ENCODE assay signal across 10 mouse cellular contexts in genomic region chr3:53631126-53631525, GRCm38 (mm10). TPM values are rescaled to one million over a fixed set of nuclear protein-coding genes. Genes with fewer than 3 reads are reported as not detected.
DNase-seq lines count a peak whose midpoint lies in the region; ATAC-seq and TF ChIP-seq lines count a peak whose summit lies in the region.
"Had no signal": no experiment of that assay in that cellular context is flagged by ENCODE, and none has a peak within 500 bp of the region (broad histone marks: within the 10 kb centered on the region; RNA-seq: fewer than 3 reads in every experiment).

No protein-coding gene starts in this region.

- H3K4me3 ChIP-seq in kidney, postnatal 0 days (replicated peaks; ENCODE audit: low read depth, low read length) = no peak overlapping the region
- H3K4me3 ChIP-seq in lung, embryonic 15.5 days = no peak overlapping the region
- no peak overlapping the region for H3K4me3 ChIP-seq in myocyte
- H3K4me3 ChIP-seq in forebrain, embryonic 14.5 days (ENCODE audit: low read depth, low read length) = no peak overlapping the region
- H3K4me3 ChIP-seq: megakaryocyte, embryonic 14.5 days had no signal

- no peaks in the 10 kb centered on the region for H3K79me2 ChIP-seq in myocyte (ENCODE audit: control insufficient read depth, insufficient read depth)

- no peaks in the 10 kb centered on the region for H3K9me3 ChIP-seq in kidney, postnatal 0 days (replicated peaks; ENCODE audit: low read length)
- H3K9me3 ChIP-seq in lung, embryonic 15.5 days = no peaks in the 10 kb centered on the region
- no peaks in the 10 kb centered on the region for H3K9me3 ChIP-seq in forebrain, embryonic 14.5 days (replicated peaks; ENCODE audit: control insufficient read depth, low read length)

- H3K27me3 ChIP-seq in kidney, postnatal 0 days (ENCODE audit: insufficient read depth, low read length) = no peaks in the 10 kb centered on the region
- H3K27me3 ChIP-seq in lung, embryonic 15.5 days = no peaks in the 10 kb centered on the region
- peaks cover 10% of the 10 kb centered on the region for H3K27me3 ChIP-seq in myocyte (ENCODE audit: control insufficient read depth, insufficient read depth, insufficient read length)
- H3K27me3 ChIP-seq in forebrain, embryonic 14.5 days (replicated peaks; ENCODE audit: control insufficient read depth, insufficient read depth, low read length) = no peaks in the 10 kb centered on the region
- H3K27me3 ChIP-seq: megakaryocyte, embryonic 14.5 days had no signal

- no peak for TF ChIP-seq POLR2A in myocyte (IDR thresholded peaks at IDR 0.05; ENCODE audit: insufficient read length, low read depth)

- H3K4me2 ChIP-seq in kidney, postnatal 0 days (ENCODE audit: low read length) = 0 out of 2 replicates have a peak overlapping the region, but pooled peaks have one; percentile 31
- H3K4me2 ChIP-seq in lung, embryonic 15.5 days = peak overlapping the region; percentile 32
- peak overlapping the region; percentile 35 for H3K4me2 ChIP-seq in myocyte (ENCODE audit: low read depth)
- no peak overlapping the region for H3K4me2 ChIP-seq in forebrain, embryonic 14.5 days (ENCODE audit: low read length)

- 0 out of 2 replicates have a peak, but pooled peaks cover under 1% of the 10 kb centered on the region for H3K4me1 ChIP-seq in kidney, postnatal 0 days (replicated peaks; ENCODE audit: insufficient read depth, low read length)
- peaks cover 5% of the 10 kb centered on the region; the same call in 1 of the 2 replicates for H3K4me1 ChIP-seq in lung, embryonic 15.5 days
- no peaks in the 10 kb centered on the region for H3K4me1 ChIP-seq in forebrain, embryonic 14.5 days (ENCODE audit: control insufficient read depth, insufficient read depth, low read length)

- H3ac ChIP-seq in myocyte (ENCODE audit: control insufficient read depth, insufficient read length) = no peak overlapping the region

- no peak for TF ChIP-seq CTCF in kidney, postnatal 0 days (IDR thresholded peaks at IDR 0.05; ENCODE audit: low read depth)

- WGBS in kidney, postnatal 0 days = 43% methylated on average over 14 of the region's 14 CpGs
- WGBS in lung, embryonic 15.5 days = 34% methylated on average over 14 of the region's 14 CpGs
- WGBS in forebrain, embryonic 14.5 days = 56% methylated on average over 14 of the region's 14 CpGs

- no peak overlapping the region for H3K9ac ChIP-seq in kidney, postnatal 0 days (ENCODE audit: low read depth, low read length)
- H3K9ac ChIP-seq in lung, embryonic 15.5 days = no peak overlapping the region
- H3K9ac ChIP-seq in forebrain, embryonic 14.5 days (ENCODE audit: low read length) = no peak overlapping the region

- no peak for ATAC-seq in kidney, postnatal 0 days (replicated peaks; ENCODE audit: low FRiP score, low read depth)
- peak; percentile 69 for ATAC-seq in lung, embryonic 15.5 days (ENCODE audit: borderline replicate concordance, extremely low read depth, low FRiP score, low TSS enrichment)
- no peak for ATAC-seq in forebrain, embryonic 14.5 days

- DNase-seq in embryo, embryonic 10 days (ENCODE audit: low spot score) = peak; percentile 11
- no peak for DNase-seq in embryo, embryonic 10.5 days (ENCODE audit: low spot score)
- peak; percentile 54 for DNase-seq in kidney, postnatal 0 days (ENCODE audit: low spot score)
- no peak for DNase-seq in kidney, adult 11 months
- no peak for DNase-seq in spleen, postnatal 4 days (ENCODE audit: low spot score in 2 of 2)
- DNase-seq in forebrain, embryonic 14.5 days (ENCODE audit: low spot score) = no peak
- DNase-seq: left cerebral cortex, postnatal 4 days had no signal

- H3K36me3 ChIP-seq in kidney, postnatal 0 days (ENCODE audit: insufficient read depth, low read length) = no peaks in the 10 kb centered on the region
- H3K36me3 ChIP-seq in lung, embryonic 15.5 days = no peaks in the 10 kb centered on the region
- H3K36me3 ChIP-seq in myocyte (ENCODE audit: control insufficient read depth, insufficient read depth) = no peaks in the 10 kb centered on the region
- H3K36me3 ChIP-seq in forebrain, embryonic 14.5 days (ENCODE audit: control insufficient read depth, insufficient read depth, low read length) = no peaks in the 10 kb centered on the region

- H3K27ac ChIP-seq in kidney, postnatal 0 days = 0 out of 2 replicates have a peak overlapping the region, but pooled peaks have one; percentile 34
- peak overlapping the region; percentile 73 for H3K27ac ChIP-seq in lung, embryonic 15.5 days
- no peak overlapping the region for H3K27ac ChIP-seq in forebrain, embryonic 14.5 days (ENCODE audit: low read depth, low read length)

TF ChIP-seq in myocyte, 11 proteins besides CTCF, POLR2A, EP300 and RAD21:
- TF ChIP-seq MYOD1 (IDR thresholded peaks at IDR 0.05; ENCODE audit: control insufficient read depth in 1 of 3, insufficient read length in 2 of 3, low read depth in 2 of 3) = peak in 1 of 3 experiments; percentile 69
- TF ChIP-seq SRF (IDR thresholded peaks at IDR 0.05; ENCODE audit: control insufficient read depth, insufficient read length, low read depth) = no peak

RNA-seq across cellular contexts. Expression of gene Frem2, which starts 26.0 kb away (rescaled TPM):
- polyA plus RNA-seq in kidney, postnatal 0 days (2015; fragmentation: Nextera tagmentation; extraction: Ambion mirVana) = 9.0 and 10.8 TPM in 2 replicates
- 10.5 and 10.6 TPM in 2 replicates for polyA plus RNA-seq in lung, embryonic 15.5 days (2015; fragmentation: Nextera tagmentation; extraction: Ambion mirVana)
- 0.36 TPM for polyA plus RNA-seq in myocyte (2012; fragmentation: generic; extraction: Trizol)
- polyA plus RNA-seq in forebrain, embryonic 14.5 days (2014; fragmentation: Nextera tagmentation; extraction: Ambion mirVana) = 1.0 and 1.3 TPM in 2 replicates

Comparison
In these comparisons a context has a peak if more than half of its experiments do, and no peak if none do; other contexts are left out.
1. DNase-seq: peak in embryo, embryonic 10 days (single experiment) and kidney, postnatal 0 days (single experiment); none in embryo, embryonic 10.5 days (single experiment), kidney, adult 11 months (single experiment), spleen, postnatal 4 days (0 of 2) and forebrain, embryonic 14.5 days (single experiment).